Mouse (Mus musculus) hindbrain, embryonic 15.5 days (tissue): ENCODE data around the gene Zfp157. TPM values are rescaled to one million over a fixed set of nuclear protein-coding genes. Genes with fewer than 3 reads are reported as not detected.
"Not testable (repeated sequence)": the region's sequence is repeated elsewhere in the genome, so short reads cannot be mapped to it uniquely, and the experiment has no call there.

ENCODE experiments used
- ATAC-seq: fragments of 200-750 bp; cut with Nextera tagmentation; 2 replicates; pipeline ENCODE4 v1.8.0; 2017; ENCODE audit warnings: low read depth, moderate number of reproducible peaks, moderate TSS enrichment; ENCODE audit not compliant: low FRiP score
- H3K27ac ChIP-seq: fragments of 300-500 bp; sonication (generic); replicated peaks from 2 replicates; pipeline ENCODE4 v1.5.1; 2015; ENCODE audit warnings: mild to moderate bottlenecking, inconsistent platforms
- H3K27me3 ChIP-seq: fragments of 300-500 bp; sonication (generic); 2 replicates; pipeline ENCODE4 v1.6.1; 2015; ENCODE audit warnings: control low read depth, inconsistent platforms
- H3K36me3 ChIP-seq: fragments of 300-500 bp; sonication (generic); 2 replicates; pipeline ENCODE4 v1.6.1; 2015; ENCODE audit warnings: control low read depth, inconsistent platforms
- H3K4me1 ChIP-seq: fragments of 300-500 bp; sonication (generic); replicated peaks from 2 replicates; pipeline ENCODE4 v1.6.1; 2015; ENCODE audit warnings: control low read depth, inconsistent platforms
- H3K4me2 ChIP-seq: fragments of 300-500 bp; sonication (generic); 2 replicates; pipeline ENCODE4 v1.6.1; 2015; ENCODE audit warnings: moderate library complexity, mild to moderate bottlenecking, inconsistent platforms
- H3K4me3 ChIP-seq: fragments of 300-500 bp; sonication (generic); 2 replicates; pipeline ENCODE4 v1.5.1; 2015; ENCODE audit warnings: mild to moderate bottlenecking, inconsistent platforms
- H3K9ac ChIP-seq: fragments of 300-500 bp; sonication (generic); 2 replicates; pipeline ENCODE4 v1.6.1; 2015; ENCODE audit warnings: inconsistent platforms
- H3K9me3 ChIP-seq: fragments of 300-500 bp; sonication (generic); 2 replicates; pipeline ENCODE4 v1.6.1; 2016; ENCODE audit warnings: control low read depth, inconsistent platforms
- WGBS: fragments of 180-500 bp; shearing (Covaris S2); methylation state at CpG from one replicate; pipeline ENCODE4 v1.1.7; 2015; 5-methylcytosine and 5-hydroxymethylcytosine counted together
- polyA plus RNA-seq: library from polyadenylated mRNA; unstranded; fragments of >200 nt; fragmentation: Nextera tagmentation; extraction: Ambion mirVana; gene quantifications from 2 replicates; pipeline ENCODE4 v1.2.1, GENCODE M21; 2015

Gene Zfp157
- polyA plus RNA-seq, result 57.8 and 60.4 TPM in 2 replicates

DNA sequence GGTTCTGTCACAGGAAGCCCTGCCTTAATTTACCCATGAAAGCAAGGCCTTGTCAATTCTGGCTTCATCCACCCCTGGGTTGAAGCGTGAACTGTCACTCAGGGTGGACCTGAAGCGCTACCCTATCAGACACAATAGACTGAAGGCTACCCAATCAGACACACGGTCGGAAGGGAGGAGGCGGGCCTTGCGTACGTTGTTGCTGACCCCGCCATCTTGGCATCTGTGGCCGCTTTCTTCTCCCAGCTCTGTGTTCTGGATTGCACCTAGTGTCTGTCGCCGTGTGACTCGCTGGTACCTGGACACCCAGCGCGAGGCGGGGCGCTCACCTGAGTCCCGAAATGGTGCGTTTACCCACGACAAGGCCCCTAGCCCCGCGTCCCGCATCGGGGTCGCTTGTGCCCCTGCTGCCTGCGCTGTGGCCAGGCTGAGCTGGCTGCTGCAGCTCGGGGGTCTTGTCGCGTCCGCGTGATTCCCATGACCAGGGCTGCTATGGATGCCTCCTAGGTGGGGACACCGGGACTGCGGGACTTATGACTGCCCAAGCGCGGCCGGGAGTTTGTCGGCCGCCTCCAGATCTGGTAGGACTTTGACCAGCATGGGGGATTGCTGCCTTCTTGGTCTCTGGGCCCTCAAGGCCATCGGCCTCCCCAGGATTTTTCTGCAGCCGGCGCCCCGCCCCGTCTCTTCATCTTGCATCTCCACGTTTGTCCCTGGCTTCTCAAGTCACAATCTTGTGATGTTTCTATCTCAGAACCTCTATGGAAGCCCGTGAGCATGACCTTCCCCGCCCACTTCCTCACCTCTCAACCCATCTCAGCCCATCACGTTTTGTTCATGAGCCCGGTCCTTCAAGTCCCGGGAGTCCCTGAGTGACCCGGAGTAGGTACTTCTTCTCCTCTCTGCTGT, at the start of gene Zfp157:
Gene Zfp157, plus strand, starts transcription at position 183 of the 909 bp plus-strand sequence.
- WGBS, result under 1% methylated on average over 49 of the region's 49 CpGs
- H3K27me3 ChIP-seq, result no peaks in the 10 kb centered on the region

DNA sequence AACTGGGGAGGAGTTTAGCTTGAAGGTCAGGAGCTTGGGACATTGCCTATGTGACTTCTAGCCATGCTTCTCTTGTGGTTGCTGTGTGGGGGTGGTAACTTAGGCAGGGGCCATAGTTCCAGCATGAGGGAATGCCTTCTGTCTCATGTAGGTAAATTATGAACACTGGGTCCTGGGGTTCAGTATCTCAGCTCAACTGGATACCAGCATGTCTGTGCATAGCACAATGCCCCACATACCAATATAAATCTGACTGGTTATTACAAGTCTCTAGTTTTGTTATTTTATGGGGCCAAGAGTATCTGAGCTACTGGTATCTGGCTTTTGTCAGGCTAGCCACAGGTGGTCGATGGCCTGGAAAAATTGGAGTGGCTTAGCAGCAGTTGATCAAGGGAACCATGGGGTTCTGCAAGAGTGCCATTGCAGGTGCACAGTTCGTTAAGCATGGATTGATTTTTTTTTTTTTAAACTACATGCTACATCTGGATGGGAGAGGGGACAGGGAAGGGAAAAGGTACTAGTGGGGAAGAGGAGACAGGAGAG, 43.4 kb upstream of the Zfp157 start:
- H3K4me2 ChIP-seq, result no peak overlapping the region
- no peak overlapping the region for H3K4me3 ChIP-seq
- no peaks in the 10 kb centered on the region for H3K4me1 ChIP-seq
- 57% methylated on average over 2 of the region's 2 CpGs for WGBS
- H3K27ac ChIP-seq, result no peak overlapping the region
- no peaks in the 10 kb centered on the region for H3K36me3 ChIP-seq
- H3K27me3 ChIP-seq, result no peaks in the 10 kb centered on the region
- ATAC-seq, result no peak
- no peak overlapping the region for H3K9ac ChIP-seq
- no peaks in the 10 kb centered on the region for H3K9me3 ChIP-seq

More for the DNA sequence above, at the start of gene Zfp157:
- Histone ChIP-seq H3K9me3 (no peaks in the 10 kb centered on the region), H3K36me3 (peaks cover 22% of the 10 kb centered on the region), H3K9ac (peak within 1 kb of the TSS; percentile 95), H3K4me1 (peaks cover 30% of the 10 kb centered on the region), H3K27ac (peak within 1 kb of the TSS; percentile 91), H3K4me2 (peak within 1 kb of the TSS; percentile 72), H3K4me3 (peak within 1 kb of the TSS; percentile 78)
- peak; percentile 100 for ATAC-seq

DNA sequence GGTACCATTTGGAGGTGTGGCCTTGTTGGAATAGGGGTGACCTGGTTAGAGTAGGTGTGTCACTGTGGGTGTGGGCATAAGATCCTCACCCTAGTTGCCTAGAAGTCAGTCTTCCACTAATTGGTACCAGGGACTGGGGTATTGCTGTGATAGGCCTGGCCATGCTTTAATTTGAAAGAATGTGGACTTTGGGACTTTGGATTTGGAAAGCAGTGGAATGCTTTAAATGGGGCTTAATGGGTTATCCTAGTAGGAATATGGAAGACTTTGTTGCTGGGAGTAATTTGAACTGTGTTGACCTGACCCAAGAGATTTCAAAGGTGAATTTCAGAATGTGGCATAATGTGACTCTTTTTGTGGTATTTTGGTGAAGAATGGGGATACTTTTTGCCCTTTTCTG, 40.8 kb upstream of the Zfp157 start:
- not testable (repeated sequence) for H3K9me3 ChIP-seq, H3K27me3 ChIP-seq, H3K27ac ChIP-seq, H3K36me3 ChIP-seq, H3K4me2 ChIP-seq, H3K4me3 ChIP-seq, H3K9ac ChIP-seq, H3K4me1 ChIP-seq, ATAC-seq

DNA sequence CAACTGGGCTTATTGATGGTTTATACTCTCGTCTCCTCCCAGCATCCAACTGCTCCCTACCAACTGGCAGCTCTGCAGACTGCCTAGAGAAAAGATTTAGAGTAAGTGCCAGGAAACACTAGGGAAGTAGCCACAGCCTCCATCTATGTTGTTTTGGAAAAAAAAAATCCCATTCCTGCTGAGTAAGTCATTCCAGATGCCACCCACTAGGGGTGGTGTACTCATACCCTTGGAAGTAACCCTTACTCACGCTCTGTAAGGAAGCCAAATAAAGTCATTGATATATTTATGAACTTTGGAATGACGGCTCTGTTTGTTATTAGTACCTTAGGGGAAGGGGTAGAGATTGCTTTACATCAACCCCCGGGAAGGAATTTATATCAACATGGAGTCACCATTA, 17.1 kb downstream of the Zfp157 start:
- WGBS, result 96% methylated on average over 4 of the region's 4 CpGs
- Histone ChIP-seq H3K4me1 (no peaks in the 10 kb centered on the region), H3K4me3 (no peak overlapping the region), H3K4me2 (no peak overlapping the region), H3K9me3 (peaks cover 20% of the 10 kb centered on the region), H3K27ac (no peak overlapping the region), H3K36me3 (peaks cover 65% of the 10 kb centered on the region), H3K9ac (no peak overlapping the region), H3K27me3 (no peaks in the 10 kb centered on the region)
- ATAC-seq, result no peak

DNA sequence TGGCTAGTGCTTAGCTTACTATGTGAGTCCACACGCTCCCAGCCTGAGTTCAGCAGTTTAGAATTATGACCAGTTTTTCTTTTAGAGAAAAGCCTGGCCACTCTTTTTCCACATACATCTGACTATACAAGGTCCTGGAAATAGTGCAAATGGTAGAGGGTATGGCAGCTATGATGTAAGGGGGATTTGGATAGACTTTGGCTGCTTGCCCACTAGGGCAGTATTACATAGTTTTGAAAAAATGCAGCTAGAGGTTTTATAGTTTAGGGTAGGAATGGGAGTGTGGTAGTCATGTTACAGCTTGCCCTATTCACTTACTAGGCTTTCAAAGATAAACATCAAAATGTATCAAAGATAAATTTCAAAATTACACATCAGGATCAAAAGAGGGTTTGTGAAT, 17.8 kb downstream of the Zfp157 start:
- Histone ChIP-seq H3K9me3 (peaks cover 20% of the 10 kb centered on the region), H3K36me3 (peaks cover 59% of the 10 kb centered on the region), H3K4me3 (no peak overlapping the region), H3K4me1 (no peaks in the 10 kb centered on the region), H3K27me3 (no peaks in the 10 kb centered on the region), H3K4me2 (no peak overlapping the region), H3K27ac (no peak overlapping the region), H3K9ac (no peak overlapping the region)
- ATAC-seq, result no peak
- 98% methylated on average over 1 of the region's 1 CpGs for WGBS

DNA sequence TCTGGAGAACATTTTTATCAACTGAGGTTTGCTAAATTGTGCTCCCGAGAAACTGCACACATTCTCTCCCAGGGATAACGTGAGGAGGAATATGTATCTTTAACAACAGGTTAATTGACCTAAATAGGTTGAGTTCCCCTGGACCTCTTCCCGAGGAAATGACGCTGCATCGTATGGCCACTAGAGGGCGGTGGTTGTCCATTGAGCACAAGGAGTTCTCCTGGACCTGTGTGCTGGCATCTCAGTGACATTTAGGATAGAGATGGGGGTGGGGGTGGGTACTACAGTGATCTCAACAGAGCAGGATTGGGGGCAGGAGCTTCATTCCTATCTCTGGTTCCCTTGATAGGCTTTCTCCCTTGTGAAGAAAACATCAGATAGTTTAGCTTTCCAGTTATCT, 32.3 kb downstream of the Zfp157 start:
- Histone ChIP-seq H3K4me2 (no peak overlapping the region), H3K9me3 (no peaks in the 10 kb centered on the region), H3K36me3 (no peaks in the 10 kb centered on the region), H3K27ac (no peak overlapping the region), H3K27me3 (no peaks in the 10 kb centered on the region), H3K4me3 (no peak overlapping the region), H3K4me1 (no peaks in the 10 kb centered on the region), H3K9ac (no peak overlapping the region)
- WGBS, result 30% methylated on average over 6 of the region's 6 CpGs
- ATAC-seq, result no peak

DNA sequence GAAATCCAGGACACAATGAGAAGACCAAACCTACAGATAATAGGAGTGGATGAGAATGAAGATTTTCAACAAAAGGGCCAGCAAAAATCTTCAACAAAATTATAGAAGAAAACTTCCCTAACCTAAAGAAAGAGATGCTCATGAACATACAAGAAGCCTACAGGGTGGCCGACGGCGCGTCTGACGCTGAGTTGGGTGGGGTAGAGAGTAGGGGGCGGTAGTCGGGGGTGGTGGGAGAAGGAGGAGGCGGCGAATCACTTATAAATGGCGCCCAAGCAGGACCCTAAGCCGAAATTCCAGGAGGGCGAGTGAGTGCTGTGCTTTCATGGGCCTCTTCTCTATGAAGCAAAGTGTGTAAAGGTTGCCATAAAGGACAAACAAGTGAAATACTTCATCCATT, 63.3 kb downstream of the Zfp157 start:
- H3K4me2 ChIP-seq, H3K9me3 ChIP-seq, H3K27me3 ChIP-seq, H3K9ac ChIP-seq, H3K36me3 ChIP-seq, H3K4me3 ChIP-seq, H3K4me1 ChIP-seq, ATAC-seq, H3K27ac ChIP-seq: not testable (repeated sequence)
- 86% methylated on average over 12 of the region's 12 CpGs for WGBS

Other genes with a start within 250 kb of the Zfp157 start
- 12.4 and 14.7 TPM in 2 replicates for gene Mblac1, start 247.2 kb upstream of the Zfp157 start, polyA plus RNA-seq
- not detected in 2 replicates for gene Nxpe5, start 215.6 kb upstream of the Zfp157 start, polyA plus RNA-seq
- gene Lamtor4, start 186.0 kb upstream of the Zfp157 start, polyA plus RNA-seq, result 108 and 111 TPM in 2 replicates
- 17.1 and 21.1 TPM in 2 replicates for gene BC037034, start 177.4 kb upstream of the Zfp157 start, polyA plus RNA-seq
- gene Gal3st4, start 168.6 kb upstream of the Zfp157 start, polyA plus RNA-seq, result 2.2 and 2.6 TPM in 2 replicates
- gene Gm43720, start 161.5 kb upstream of the Zfp157 start, polyA plus RNA-seq, result 0.17 and 0.19 TPM in 2 replicates
- gene Gpc2, start 161.5 kb upstream of the Zfp157 start, polyA plus RNA-seq, result 147 and 149 TPM in 2 replicates
- gene Stag3, start 161.2 kb upstream of the Zfp157 start, polyA plus RNA-seq, result 9.2 and 9.8 TPM in 2 replicates
- gene Pvrig, start 99.5 kb upstream of the Zfp157 start, polyA plus RNA-seq, result 0.14 TPM in 1 of 2 replicates, not detected in the other
- not detected in 2 replicates for gene 1700123K08Rik, start 123.2 kb downstream of the Zfp157 start, polyA plus RNA-seq
- gene Zfp68, start 178.3 kb downstream of the Zfp157 start, polyA plus RNA-seq, result 71.4 and 71.8 TPM in 2 replicates
- 20.6 and 22.0 TPM in 2 replicates for gene A430033K04Rik, start 181.4 kb downstream of the Zfp157 start, polyA plus RNA-seq